Mouse (Mus musculus) fat pad, adult 2 months (tissue): ENCODE data around the gene Gm17584.
"Not testable (repeated sequence)": the region's sequence is repeated elsewhere in the genome, so short reads cannot be mapped to it uniquely, and the experiment has no call there.

Experiments
- DNase-seq: peaks from one replicate; pipeline ENCODE4 v3.0.0-alpha.2; 2011; ENCODE audit warnings: low read depth, low spot score; ENCODE audit errors: extremely low read depth

The Gm17584 gene

DNA sequence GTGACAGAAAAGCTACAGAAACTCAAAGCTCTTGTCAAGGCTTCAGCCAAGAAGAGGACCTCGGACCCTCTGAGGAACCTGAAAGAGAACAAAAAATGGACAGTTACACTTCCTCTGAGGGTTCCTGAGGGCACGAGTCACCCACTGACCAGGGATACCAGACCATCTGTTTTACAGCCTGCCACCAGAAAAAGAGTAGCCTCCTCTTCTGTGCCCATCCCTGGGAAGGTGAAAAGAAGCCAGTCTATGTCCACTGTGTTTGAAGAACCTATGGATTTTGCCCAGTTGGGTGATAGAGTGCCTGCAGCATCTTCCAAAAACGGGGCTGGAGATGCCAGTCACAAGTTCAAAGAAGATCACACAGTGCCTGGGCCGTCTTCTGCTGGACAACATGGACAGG, at the start of gene Gm17584:
TSS of gene Gm17584 (plus strand) at position 301 of the 400 bp plus-strand sequence.
- not testable (repeated sequence) for DNase-seq
